Mouse (Mus musculus) CH12.LX (cell line): ENCODE measurements around the gene Rp2. TPM values are rescaled to one million over a fixed set of nuclear protein-coding genes. Genes with fewer than 3 reads are reported as not detected.
"Not testable (repeated sequence)": the region's sequence is repeated elsewhere in the genome, so short reads cannot be mapped to it uniquely, and the experiment has no call there.

ENCODE experiments used
- DNase-seq: peaks from one replicate; pipeline ENCODE4 v3.0.0-alpha.2; 2013; ENCODE audit errors: extremely low read depth
- H3K27ac ChIP-seq: 2 replicates; pipeline ENCODE4 v1.5.1; 2012; ENCODE audit warnings: low read depth, mild to moderate bottlenecking, control low read depth, moderate library complexity; ENCODE audit not compliant: insufficient read depth
- H3K27me3 ChIP-seq: replicated peaks from 2 replicates; pipeline ENCODE3; 2012; ENCODE audit warnings: inconsistent platforms
- H3K36me3 ChIP-seq, 2 experiments: replicated peaks in 1 of 2; 2 replicates each; pipeline versions ENCODE3 to v1.6.1; 2012; ENCODE audit warnings: inconsistent platforms in 1 of 2, low read length in 1 of 2, mild to moderate bottlenecking in 1 of 2, mixed read lengths in 1 of 2, moderate library complexity in 1 of 2; ENCODE audit not compliant: control insufficient read depth in 1 of 2, insufficient read depth in 1 of 2
- H3K4me1 ChIP-seq, 2 experiments: 2 replicates each; pipeline ENCODE4 v1.6.1; 2012; ENCODE audit warnings: inconsistent platforms in 1 of 2, moderate library complexity in 1 of 2; ENCODE audit not compliant: insufficient read depth in 2 of 2, control insufficient read depth in 1 of 2
- H3K4me2 ChIP-seq: 2 replicates; pipeline ENCODE4 v1.6.1; 2012; ENCODE audit warnings: low read depth, mild to moderate bottlenecking, control low read depth; ENCODE audit not compliant: poor library complexity, insufficient read depth, severe bottlenecking
- H3K4me3 ChIP-seq, 3 experiments: fragments of 150-350 bp in 1 of 3; sonication (generic) in 1 of 3; replicated peaks in 1 of 3; 2 replicates each; pipeline versions ENCODE3 to v1.5.1; 2011 to 2012; ENCODE audit warnings: low read depth in 2 of 3, low read length in 2 of 3, mild to moderate bottlenecking in 2 of 3, moderate library complexity in 2 of 3, control low read depth in 1 of 3, improper control_type of control experiment in 1 of 3, inconsistent platforms in 1 of 3, mixed read lengths in 1 of 3; ENCODE audit not compliant: poor library complexity in 1 of 3
- H3K79me2 ChIP-seq: replicated peaks from 2 replicates; pipeline ENCODE4 v1.6.1; 2012; ENCODE audit warnings: mild to moderate bottlenecking, moderate library complexity; ENCODE audit not compliant: control insufficient read depth, poor library complexity, insufficient read depth, severe bottlenecking; ENCODE audit errors: extremely low read depth
- H3K9ac ChIP-seq: 2 replicates; pipeline ENCODE4 v1.6.1; 2012; ENCODE audit warnings: low read depth, mild to moderate bottlenecking, control low read depth, moderate library complexity; ENCODE audit not compliant: insufficient read depth
- H3K9me3 ChIP-seq: replicated peaks from 2 replicates; pipeline ENCODE3; 2012; ENCODE audit warnings: low read length, inconsistent platforms, mixed read lengths
- CHD2 ChIP-seq: IDR thresholded peaks from 2 replicates; pipeline ENCODE4 v1.6.1; 2011; ENCODE audit warnings: low read length, improper control_type of control experiment
- CTCF ChIP-seq, 2 experiments: IDR thresholded peaks in 1 of 2; conservative IDR thresholded peaks in 1 of 2; 2 replicates each; pipeline ENCODE4 v1.5.1; 2011 to 2012; ENCODE audit warnings: low read depth in 2 of 2, low read length in 2 of 2, improper control_type of control experiment in 1 of 2, inconsistent platforms in 1 of 2, mild to moderate bottlenecking in 1 of 2, moderate library complexity in 1 of 2
- ELF1 ChIP-seq: IDR thresholded peaks from 2 replicates; pipeline ENCODE4 v1.6.1; 2014; ENCODE audit warnings: low read depth, mild to moderate bottlenecking, inconsistent platforms, low read length, improper control_type of control experiment
- EP300 ChIP-seq: IDR thresholded peaks from 2 replicates; pipeline ENCODE4 v1.6.1; 2011; ENCODE audit warnings: low read length, improper control_type of control experiment
- HCFC1 ChIP-seq: IDR thresholded peaks from 2 replicates; pipeline ENCODE4 v1.6.1; 2012; ENCODE audit warnings: low read depth, mild to moderate bottlenecking, inconsistent platforms, low read length, improper control_type of control experiment
- JUND ChIP-seq: conservative IDR thresholded peaks from 2 replicates; pipeline ENCODE4 v1.6.1; 2011; ENCODE audit warnings: low read depth, low read length, improper control_type of control experiment
- KAT2A ChIP-seq: IDR thresholded peaks from 2 replicates; pipeline ENCODE4 v1.6.1; 2012; ENCODE audit warnings: low read length, improper control_type of control experiment, inconsistent platforms; ENCODE audit not compliant: insufficient replicate concordance
- MAFK ChIP-seq: IDR thresholded peaks from 2 replicates; pipeline ENCODE4 v1.6.1; 2011; ENCODE audit warnings: low read length, improper control_type of control experiment; ENCODE audit not compliant: insufficient replicate concordance
- MAX ChIP-seq: IDR thresholded peaks from 2 replicates; pipeline ENCODE4 v1.6.1; 2011; ENCODE audit warnings: low read length, improper control_type of control experiment
- MAZ ChIP-seq: IDR thresholded peaks from 2 replicates; pipeline ENCODE4 v1.6.1; 2012; ENCODE audit warnings: low read depth, mild to moderate bottlenecking, inconsistent platforms, low read length, improper control_type of control experiment, moderate library complexity
- NELFE ChIP-seq: IDR thresholded peaks from 2 replicates; pipeline ENCODE4 v1.6.1; 2011; ENCODE audit warnings: low read depth, low read length, improper control_type of control experiment
- RAD21 ChIP-seq: IDR thresholded peaks from 2 replicates; pipeline ENCODE4 v1.6.1; 2011; ENCODE audit warnings: low read depth, mild to moderate bottlenecking, low read length, improper control_type of control experiment, moderate library complexity
- RCOR1 ChIP-seq: conservative IDR thresholded peaks from 2 replicates; pipeline ENCODE4 v1.6.1; 2012; ENCODE audit warnings: low read depth, mild to moderate bottlenecking, inconsistent platforms, low read length, improper control_type of control experiment
- SMC3 ChIP-seq: IDR thresholded peaks from 2 replicates; pipeline ENCODE4 v1.6.1; 2011; ENCODE audit warnings: low read depth, low read length, improper control_type of control experiment
- TBP ChIP-seq: conservative IDR thresholded peaks from 2 replicates; pipeline ENCODE4 v1.6.1; 2011; ENCODE audit warnings: low read depth, low read length, improper control_type of control experiment
- TCF12 ChIP-seq: IDR thresholded peaks from 2 replicates; pipeline ENCODE4 v1.6.1; 2014; ENCODE audit warnings: low read depth, mild to moderate bottlenecking, inconsistent platforms, low read length, improper control_type of control experiment
- UBTF ChIP-seq: IDR thresholded peaks from 2 replicates; pipeline ENCODE4 v1.6.1; 2012; ENCODE audit warnings: low read depth, mild to moderate bottlenecking, inconsistent platforms, low read length, improper control_type of control experiment, moderate library complexity
- USF1 ChIP-seq: IDR thresholded peaks from 2 replicates; pipeline ENCODE4 v1.6.1; 2014; ENCODE audit warnings: low read depth, mild to moderate bottlenecking, inconsistent platforms, low read length, improper control_type of control experiment
- USF2 ChIP-seq: conservative IDR thresholded peaks from 2 replicates; pipeline ENCODE4 v1.6.1; 2011; ENCODE audit warnings: low read depth, low read length, improper control_type of control experiment
- dilution Hi-C: fragments of 300-500 bp; cut with MboI; formaldehyde crosslinking; loops from 2 replicates; pipeline ENCODE4 v1.14.3; 2020; ENCODE audit warnings: low sequenced_read_pairs; ENCODE audit not compliant: extremely low pct_unique_long_range_greater_than_20kb, extremely low pct_ligation_motif_present
- in situ Hi-C: fragments of 300-500 bp; cut with MboI; formaldehyde crosslinking; loops from 3 replicates; pipeline ENCODE4 v1.14.3; 2019; ENCODE audit warnings: low sequenced_read_pairs, low pct_ligation_motif_present, low pct_unique_long_range_greater_than_20kb, mixed read lengths
- polyA plus RNA-seq: library from polyadenylated mRNA; unstranded; fragments of >175 nt; gene quantifications from 2 replicates; pipeline ENCODE4 v1.2.1, GENCODE M21; 2012; ENCODE audit warnings: low read depth; ENCODE audit not compliant: insufficient read length
- total RNA-seq, 2 experiments: library from RNA; depleted of rRNA; stranded (reverse); fragments of 300-350 nt in 1 of 2; fragments of >200 nt in 1 of 2; gene quantifications; 2 replicates each; pipeline ENCODE4 v1.2.3; 2012 to 2014

The Rp2 gene
- total and polyA plus RNA-seq, 3 experiments = 34.8 to 67.6 (median 34.9) TPM

DNA sequence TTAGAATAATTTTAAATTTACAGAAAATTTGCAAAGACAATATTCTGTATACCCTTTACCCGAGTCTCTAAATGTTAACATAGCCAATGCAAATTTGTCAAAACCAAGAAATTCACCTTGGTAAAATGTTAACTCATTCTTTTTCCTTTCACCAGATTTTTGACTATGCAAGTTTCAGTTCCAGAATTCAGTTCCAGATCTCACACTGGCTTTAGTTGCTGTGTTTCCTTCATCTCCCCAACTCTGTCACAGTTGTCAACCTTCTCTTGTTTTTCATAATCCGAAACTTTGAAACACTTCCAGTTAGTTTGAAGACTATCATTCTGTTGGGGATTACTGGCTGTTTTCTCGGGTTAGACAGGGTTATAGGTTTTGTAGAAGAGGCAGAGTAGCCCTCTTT, 22.7 kb downstream of the Rp2 start (continued):
- TF ChIP-seq RCOR1 = peak; percentile 89
- peak; percentile 51; the same call in 1 of the 2 replicates for TF ChIP-seq CHD2

DNA sequence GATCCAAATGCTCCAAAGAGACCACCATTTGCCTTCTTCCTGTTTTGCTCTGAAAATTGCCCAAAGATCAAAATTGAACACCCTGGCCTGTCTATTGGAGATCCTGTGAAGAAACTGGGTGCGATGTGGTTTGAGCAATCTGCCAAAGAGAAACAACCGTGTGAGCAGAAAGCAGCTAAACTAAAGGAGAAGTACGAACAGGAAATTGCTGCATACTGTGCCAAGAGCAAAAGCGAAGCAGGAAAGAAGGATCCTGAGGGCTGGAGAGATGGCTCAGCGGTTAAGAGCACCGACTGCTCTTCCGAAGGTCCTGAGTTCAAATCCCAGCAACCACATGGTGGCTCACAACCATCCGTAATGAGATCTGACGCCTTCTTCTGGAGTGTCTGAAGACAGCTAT, 27.7 kb downstream of the Rp2 start:
- in situ Hi-C loops, DNase-seq, H3K9ac ChIP-seq, H3K27me3 ChIP-seq, dilution Hi-C loops, H3K27ac ChIP-seq, H3K9me3 ChIP-seq, H3K4me3 ChIP-seq, H3K4me1 ChIP-seq, H3K4me2 ChIP-seq: not testable (repeated sequence)
- H3K79me2 ChIP-seq = peaks cover 15% of the 10 kb centered on the region; the same call in 1 of the 2 replicates
- peaks cover 2 to 28% of the 10 kb centered on the region in 2 experiments for H3K36me3 ChIP-seq

DNA sequence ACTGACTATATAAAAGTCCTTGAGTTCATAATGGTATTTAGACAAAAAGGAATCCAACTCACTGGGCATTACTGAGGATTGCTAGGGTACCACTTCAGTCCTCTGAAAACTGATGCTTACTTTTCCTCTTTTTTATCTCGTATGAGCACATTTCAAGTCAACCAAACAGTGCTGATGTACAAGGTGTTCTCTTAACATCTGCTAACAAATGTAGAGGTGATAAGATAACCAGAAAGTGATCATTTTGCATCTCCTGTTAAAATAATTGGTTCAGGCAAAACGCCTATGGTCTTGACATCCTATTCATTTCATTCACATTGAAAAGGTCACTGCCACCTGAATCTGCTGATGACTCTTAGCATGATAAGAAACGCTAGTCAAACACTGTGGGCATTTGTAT, 28.7 kb downstream of the Rp2 start:
- dilution Hi-C loops = no loop called here
- Histone ChIP-seq H3K4me1 (peaks cover 1 to 2% of the 10 kb centered on the region in 2 experiments; a peak in 3 of 4 replicates), H3K79me2 (peaks cover 14% of the 10 kb centered on the region; the same call in 1 of the 2 replicates), H3K9ac (no peak overlapping the region), H3K27ac (no peak overlapping the region), H3K4me3 (no peak overlapping the region), H3K27me3 (no peaks in the 10 kb centered on the region), H3K36me3 (peaks cover 2 to 32% of the 10 kb centered on the region in 2 experiments), H3K9me3 (no peaks in the 10 kb centered on the region), H3K4me2 (no peak overlapping the region)
- no peak for DNase-seq
- no peak for TF ChIP-seq MAX
- no peak for TF ChIP-seq USF1
- no peak for TF ChIP-seq TCF12
- TF ChIP-seq EP300 = no peak
- no peak for TF ChIP-seq HCFC1
- no peak for TF ChIP-seq KAT2A
- TF ChIP-seq USF2 = no peak
- in situ Hi-C loops = no loop called here

DNA sequence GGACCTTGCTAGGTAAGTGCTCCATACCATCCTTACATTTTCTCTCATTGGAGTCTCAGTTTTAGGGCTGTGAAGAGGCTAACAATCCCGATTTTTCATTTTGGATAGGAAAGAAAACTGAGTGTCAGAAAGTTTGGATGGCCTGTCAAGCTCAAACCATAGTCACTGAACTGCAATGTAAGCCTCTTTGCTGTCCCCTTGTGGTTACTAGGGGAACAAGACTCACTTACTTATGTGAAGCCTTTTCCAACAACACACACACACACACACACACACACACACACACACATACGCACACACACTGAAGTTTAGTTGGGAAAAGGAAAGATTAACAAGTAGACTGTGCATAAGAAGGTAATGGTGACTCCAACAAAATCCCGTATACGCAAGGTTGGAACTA, 39.8 kb downstream of the Rp2 start:
- Histone ChIP-seq H3K36me3 (peaks cover 0 to 23% of the 10 kb centered on the region in 2 experiments), H3K9ac (no peak overlapping the region), H3K4me2 (no peak overlapping the region), H3K9me3 (no peaks in the 10 kb centered on the region), H3K27ac (no peak overlapping the region), H3K79me2 (no peaks in the 10 kb centered on the region), H3K4me3 (no peak overlapping the region), H3K27me3 (no peaks in the 10 kb centered on the region), H3K4me1 (no peaks in the 10 kb centered on the region)
- in situ Hi-C loops (no loop called here), dilution Hi-C loops (no loop called here)
- DNase-seq = peak; percentile 50
- TF ChIP-seq ELF1 (no peak), MAZ (no peak), RAD21 (peak; percentile 56), TBP (no peak), USF2 (no peak), EP300 (no peak), JUND (no peak), HCFC1 (no peak), UBTF (no peak), SMC3 (peak; percentile 78), NELFE (no peak), CTCF (conservative IDR thresholded peaks at IDR 0.05 in 1 of 2, IDR thresholded peaks at IDR 0.05 in 1 of 2; ENCODE audit: low read depth in 2 of 2, low read length in 2 of 2) (peak; percentile 37 to 70), MAFK (no peak), USF1 (no peak)
